Mouse (Mus musculus): Measurements from ENCODE around the gene 3110082I17Rik.

The 3110082I17Rik gene

GRCm38 (mm10) chr5:139453031-139453430, 7.3 kb downstream of the 3110082I17Rik start:
- no peak for DNase-seq (ENCODE audit: low spot score)

GRCm38 (mm10) chr5:139449926-139450325, 10.4 kb downstream of the 3110082I17Rik start:
- no peak for DNase-seq (ENCODE audit: low spot score)

GRCm38 (mm10) chr5:139449161-139449791, 11.1 kb downstream of the 3110082I17Rik start:
- no peak for DNase-seq (ENCODE audit: low spot score)

GRCm38 (mm10) chr5:139448025-139448424, 12.3 kb downstream of the 3110082I17Rik start:
- DNase-seq (ENCODE audit: low spot score) = no peak

- no peak for DNase-seq (ENCODE audit: low spot score)
Measured at GRCm38 (mm10) chr5:139445258-139445657, 15.1 kb downstream of the 3110082I17Rik start.

GRCm38 (mm10) chr5:139442962-139443361, 17.4 kb downstream of the 3110082I17Rik start:
- DNase-seq (ENCODE audit: low spot score) = no peak

- DNase-seq (ENCODE audit: low spot score) = no peak
Measured at GRCm38 (mm10) chr5:139442428-139442827, 17.9 kb downstream of the 3110082I17Rik start.

- DNase-seq (ENCODE audit: low spot score) = no peak
Measured at GRCm38 (mm10) chr5:139441726-139442018, 18.7 kb downstream of the 3110082I17Rik start.

- no peak for DNase-seq (ENCODE audit: low spot score)
Measured at GRCm38 (mm10) chr5:139440926-139441725, 19.2 kb downstream of the 3110082I17Rik start.

GRCm38 (mm10) chr5:139440451-139440850, 19.9 kb downstream of the 3110082I17Rik start:
- DNase-seq (ENCODE audit: low spot score) = no peak

GRCm38 (mm10) chr5:139438440-139438839, 21.9 kb downstream of the 3110082I17Rik start:
- DNase-seq (ENCODE audit: low spot score) = no peak

- no peak for DNase-seq (ENCODE audit: low spot score)
Measured at GRCm38 (mm10) chr5:139437769-139438168, 22.6 kb downstream of the 3110082I17Rik start.

- DNase-seq (ENCODE audit: low spot score) = peak; percentile 78
Measured at GRCm38 (mm10) chr5:139434940-139435339, 25.4 kb downstream of the 3110082I17Rik start.

GRCm38 (mm10) chr5:139433842-139434568, 26.3 kb downstream of the 3110082I17Rik start:
- DNase-seq (ENCODE audit: low spot score) = no peak

- DNase-seq (ENCODE audit: low spot score) = no peak
Measured at GRCm38 (mm10) chr5:139432747-139433508, 27.4 kb downstream of the 3110082I17Rik start.

- DNase-seq (ENCODE audit: low spot score) = no peak
Measured at GRCm38 (mm10) chr5:139432333-139432732, 28.0 kb downstream of the 3110082I17Rik start.

- DNase-seq (ENCODE audit: low spot score) = no peak
Measured at GRCm38 (mm10) chr5:139429818-139430341, 30.4 kb downstream of the 3110082I17Rik start.

GRCm38 (mm10) chr5:139427989-139428388, 32.3 kb downstream of the 3110082I17Rik start:
- no peak for DNase-seq (ENCODE audit: low spot score)

GRCm38 (mm10) chr5:139427001-139427400, 33.3 kb downstream of the 3110082I17Rik start:
- DNase-seq (ENCODE audit: low spot score) = no peak

- DNase-seq (ENCODE audit: low spot score) = no peak
Measured at GRCm38 (mm10) chr5:139425198-139425597, 35.1 kb downstream of the 3110082I17Rik start.

- DNase-seq (ENCODE audit: low spot score) = no peak
Measured at GRCm38 (mm10) chr5:139423026-139423865, 37.1 kb downstream of the 3110082I17Rik start, which contains the start of gene Gper1. Gper1 (plus strand) TSS chr5:139423151.
